Mouse (Mus musculus) CH12.LX (cell line): Measurements from ENCODE around the gene Casz1.

Source experiments
- BHLHE40 ChIP-seq: IDR thresholded peaks from 2 replicates; pipeline ENCODE4 v1.6.1; 2011; ENCODE audit warnings: mild to moderate bottlenecking, low read depth, low read length, improper control_type of control experiment
- CTCF ChIP-seq, 2 experiments: IDR thresholded peaks in 1 of 2; conservative IDR thresholded peaks in 1 of 2; 2 replicates each; pipeline ENCODE4 v1.5.1; 2011 to 2012; ENCODE audit warnings: low read depth in 2 of 2, low read length in 2 of 2, improper control_type of control experiment in 1 of 2, inconsistent platforms in 1 of 2, mild to moderate bottlenecking in 1 of 2, moderate library complexity in 1 of 2
- IRF4 ChIP-seq: IDR thresholded peaks from 2 replicates; pipeline ENCODE4 v1.6.1; 2014; ENCODE audit warnings: low read depth, mild to moderate bottlenecking, inconsistent platforms, low read length, improper control_type of control experiment
- MEF2A ChIP-seq: IDR thresholded peaks from 2 replicates; pipeline ENCODE4 v1.6.1; 2014; ENCODE audit warnings: low read depth, mild to moderate bottlenecking, inconsistent platforms, low read length, improper control_type of control experiment, borderline replicate concordance
- SMC3 ChIP-seq: IDR thresholded peaks from 2 replicates; pipeline ENCODE4 v1.6.1; 2011; ENCODE audit warnings: low read depth, low read length, improper control_type of control experiment
- USF1 ChIP-seq: IDR thresholded peaks from 2 replicates; pipeline ENCODE4 v1.6.1; 2014; ENCODE audit warnings: low read depth, mild to moderate bottlenecking, inconsistent platforms, low read length, improper control_type of control experiment

- TF ChIP-seq CTCF (conservative IDR thresholded peaks at IDR 0.05 in 1 of 2, IDR thresholded peaks at IDR 0.05 in 1 of 2; ENCODE audit: low read depth in 2 of 2, low read length in 2 of 2) (no peak), USF1 (no peak), SMC3 (no peak), IRF4 (no peak), MEF2A (no peak), BHLHE40 (no peak)
Measured at GRCm38 (mm10) chr4:148928316-148928715, 124.1 kb downstream of the Casz1 start.
